Mouse (Mus musculus): Measurements from ENCODE around the gene Kl. TPM values are rescaled to one million over a fixed set of nuclear protein-coding genes. Genes with fewer than 3 reads are reported as not detected.

Kl gene
- 0.32 and 0.35 TPM in 2 replicates for polyA plus RNA-seq (2012; rRNA removed)

DNA sequence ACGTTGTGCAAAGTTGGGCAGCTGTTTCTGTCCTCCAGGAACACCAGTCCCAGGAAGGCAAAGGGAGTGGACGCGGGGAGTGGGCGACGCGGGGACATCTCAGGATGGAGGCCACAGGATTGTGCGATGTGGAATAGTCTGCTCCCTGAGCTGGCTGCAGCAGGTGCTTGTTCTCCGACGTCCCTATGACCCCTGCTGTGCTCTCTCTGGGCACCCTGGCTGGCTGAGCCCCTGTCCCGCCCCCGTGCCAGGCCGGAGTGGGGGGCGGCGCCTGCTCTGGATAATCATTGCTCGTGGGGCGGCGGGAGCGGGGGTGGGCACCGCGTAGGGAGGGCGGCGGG lies at the start of gene Kl:
TSS of gene Kl (plus strand) at position 280 of the 341 bp plus-strand sequence.

